Comparison of ENCODE assay signal across 8 mouse cellular contexts in the genomic region with DNA sequence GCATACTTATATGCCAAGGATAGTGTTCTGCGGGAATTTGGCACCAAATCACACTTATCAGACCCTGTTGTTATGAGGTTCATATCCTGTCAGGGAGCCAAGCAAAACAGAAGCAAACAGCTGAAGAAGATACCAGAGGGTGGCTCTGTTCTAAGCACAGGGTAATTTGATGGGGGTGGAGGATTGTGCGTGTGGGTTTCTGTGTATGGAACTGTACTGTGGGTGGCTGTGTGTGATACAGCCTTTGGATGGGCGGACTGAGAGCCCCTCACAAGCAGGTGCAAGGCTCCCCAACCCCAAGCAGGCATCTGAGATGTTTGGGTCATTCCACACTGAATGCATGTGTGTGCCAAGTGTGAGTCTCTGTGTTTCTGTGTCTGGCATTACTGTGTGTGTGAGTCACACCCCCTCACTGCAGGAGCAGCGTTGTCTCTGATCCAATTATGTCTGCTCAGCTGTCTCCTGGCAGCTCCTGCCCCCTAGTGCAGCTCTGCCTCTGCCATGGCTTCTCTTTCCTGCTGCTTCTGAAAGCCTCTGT. TPM values are rescaled to one million over a fixed set of nuclear protein-coding genes. Genes with fewer than 3 reads are reported as not detected.
DNase-seq lines count a peak whose midpoint lies in the region; ATAC-seq and TF ChIP-seq lines count a peak whose summit lies in the region.

No protein-coding gene starts in this region.

- peak; percentile 26; the same call in 1 of the 2 replicates for TF ChIP-seq CTCF in heart, postnatal 0 days (IDR thresholded peaks at IDR 0.05; ENCODE audit: low read depth)
- peak; percentile 36 for TF ChIP-seq CTCF in forebrain, postnatal 0 days (IDR thresholded peaks at IDR 0.05; ENCODE audit: low read depth)
- no peak for TF ChIP-seq CTCF in lung, adult 2 months (IDR thresholded peaks at IDR 0.05; ENCODE audit: insufficient read depth, low read length)

- 0 out of 2 replicates have a peak, but pooled peaks cover 3% of the 10 kb centered on the region for H3K27me3 ChIP-seq in heart, postnatal 0 days (ENCODE audit: control insufficient read depth, insufficient read depth, low read length)
- H3K27me3 ChIP-seq in heart, embryonic 12.5 days (replicated peaks): peaks cover 42% of the 10 kb centered on the region
- no peaks in the 10 kb centered on the region for H3K27me3 ChIP-seq in forebrain, postnatal 0 days (ENCODE audit: insufficient read depth, low read length)

- no peak for TF ChIP-seq EP300 in heart, postnatal 0 days (IDR thresholded peaks at IDR 0.05; ENCODE audit: low read depth)

- 46% methylated on average over 4 of the region's 4 CpGs for WGBS in heart, postnatal 0 days
- WGBS in heart, embryonic 12.5 days: 53% methylated on average over 4 of the region's 4 CpGs
- 46% methylated on average over 4 of the region's 4 CpGs for WGBS in forebrain, postnatal 0 days
- 52% methylated on average over 4 of the region's 4 CpGs for WGBS in lung, adult 2 months

- H3K4me1 ChIP-seq in heart, postnatal 0 days (ENCODE audit: control insufficient read depth, insufficient read depth): peaks cover 5% of the 10 kb centered on the region; the same call in 1 of the 2 replicates
- peaks cover 38% of the 10 kb centered on the region for H3K4me1 ChIP-seq in heart, embryonic 12.5 days (replicated peaks)
- H3K4me1 ChIP-seq in forebrain, postnatal 0 days (ENCODE audit: insufficient read depth): 0 out of 2 replicates have a peak, but pooled peaks cover 8% of the 10 kb centered on the region
- H3K4me1 ChIP-seq in lung, adult 2 months (ENCODE audit: control insufficient read depth, insufficient read depth, low read length): peaks cover 3% of the 10 kb centered on the region; the same call in 1 of the 2 replicates

- H3K9me3 ChIP-seq in heart, postnatal 0 days (replicated peaks; ENCODE audit: control insufficient read depth, low read length): no peaks in the 10 kb centered on the region
- H3K9me3 ChIP-seq in heart, embryonic 12.5 days (replicated peaks): no peaks in the 10 kb centered on the region
- no peaks in the 10 kb centered on the region for H3K9me3 ChIP-seq in forebrain, postnatal 0 days (ENCODE audit: low read length)

- H3K4me2 ChIP-seq in heart, postnatal 0 days (ENCODE audit: low read depth, low read length): no peak overlapping the region
- no peak overlapping the region for H3K4me2 ChIP-seq in heart, embryonic 12.5 days
- no peak overlapping the region for H3K4me2 ChIP-seq in forebrain, postnatal 0 days (ENCODE audit: low read depth)

- H3K4me3 ChIP-seq in heart, postnatal 0 days (ENCODE audit: low read depth, low read length): no peak overlapping the region
- no peak overlapping the region for H3K4me3 ChIP-seq in heart, embryonic 12.5 days
- no peak overlapping the region for H3K4me3 ChIP-seq in forebrain, postnatal 0 days (ENCODE audit: low read depth, low read length)
- no peak overlapping the region for H3K4me3 ChIP-seq in lung, adult 2 months (replicated peaks; ENCODE audit: extremely low read depth, low read depth, low read length)

- no peak overlapping the region for H3K9ac ChIP-seq in heart, postnatal 0 days (replicated peaks; ENCODE audit: low read depth, low read length)
- H3K9ac ChIP-seq in heart, embryonic 12.5 days: no peak overlapping the region
- H3K9ac ChIP-seq in forebrain, postnatal 0 days: no peak overlapping the region

- no peak for ATAC-seq in heart, postnatal 0 days (ENCODE audit: insufficient read depth, low read depth)
- ATAC-seq in heart, embryonic 12.5 days (ENCODE audit: insufficient number of reproducible peaks, low FRiP score): no peak
- peak; percentile 86 for ATAC-seq in forebrain, postnatal 0 days

- H3K27ac ChIP-seq in heart, postnatal 0 days (ENCODE audit: low read depth): no peak overlapping the region
- H3K27ac ChIP-seq in heart, embryonic 12.5 days (ENCODE audit: poor library complexity, severe bottlenecking): no peak overlapping the region
- no peak overlapping the region; the same call in 1 of the 2 replicates for H3K27ac ChIP-seq in forebrain, postnatal 0 days (ENCODE audit: low read depth, low read length)

- no peak for TF ChIP-seq POLR2A in lung, adult 2 months (IDR thresholded peaks at IDR 0.05; ENCODE audit: borderline replicate concordance, extremely low read depth, low read depth, low read length)

- H3K36me3 ChIP-seq in heart, postnatal 0 days (replicated peaks; ENCODE audit: control insufficient read depth, insufficient read depth, low read length): no peaks in the 10 kb centered on the region; the same call in 1 of the 2 replicates
- no peaks in the 10 kb centered on the region for H3K36me3 ChIP-seq in heart, embryonic 12.5 days
- H3K36me3 ChIP-seq in forebrain, postnatal 0 days (ENCODE audit: insufficient read depth): no peaks in the 10 kb centered on the region

- no peak for DNase-seq in heart, postnatal 0 days (ENCODE audit: low spot score)
- DNase-seq in adrenal gland, postnatal 25 days: peak; percentile 32
- DNase-seq in forebrain, postnatal 0 days: peak; percentile 62
- DNase-seq in left cerebral cortex, adult 9 months (ENCODE audit: low spot score in 2 of 2): peak; percentile 59 to 76
- DNase-seq in testis, postnatal 10 days (ENCODE audit: low spot score): no peak
- no peak for DNase-seq in gastrocnemius, adult 18-20 months (ENCODE audit: low spot score)
- DNase-seq in lung, adult 2 months: no peak

RNA-seq across cellular contexts. Expression of gene Stard10, which starts 11.8 kb away (rescaled TPM):
- total RNA-seq in heart, postnatal 0 days (2014; rRNA removed; ENCODE audit: low replicate concordance): 62.6 and 76.7 TPM in 2 replicates
- polyA plus RNA-seq in heart, postnatal 0 days (2015; fragmentation: Nextera tagmentation; extraction: Ambion mirVana): 45.9 and 53.6 TPM in 2 replicates
- polyA plus RNA-seq in heart, embryonic 12.5 days (2016; fragmentation: Nextera tagmentation; extraction: Ambion mirVana): 22.9 and 28.6 TPM in 2 replicates
- 19.8 and 24.9 TPM in 2 replicates for total RNA-seq in adrenal gland, postnatal 25 days (2021)
- 17.3 and 24.5 TPM in 2 replicates for total RNA-seq in forebrain, postnatal 0 days (2014; rRNA removed)
- 11.0 and 12.2 TPM in 2 replicates for polyA plus RNA-seq in forebrain, postnatal 0 days (2015; fragmentation: Nextera tagmentation; extraction: Ambion mirVana)
- 10 to 100 TPM; 40.4 to 41.1 TPM for total RNA-seq in gastrocnemius, adult 18-20 months (2021)
- polyA plus RNA-seq in lung, adult 2 months (2012; rRNA removed): 104 and 107 TPM in 2 replicates

RNA-seq across cellular contexts. Expression of gene Arap1, which starts 19.2 kb away (rescaled TPM):
- total RNA-seq in heart, postnatal 0 days (2014; rRNA removed; ENCODE audit: low replicate concordance): 36.2 and 101 TPM in 2 replicates
- 18.6 and 19.8 TPM in 2 replicates for polyA plus RNA-seq in heart, postnatal 0 days (2015; fragmentation: Nextera tagmentation; extraction: Ambion mirVana)
- 19.9 and 22.5 TPM in 2 replicates for polyA plus RNA-seq in heart, embryonic 12.5 days (2016; fragmentation: Nextera tagmentation; extraction: Ambion mirVana)
- 26.8 and 40.2 TPM in 2 replicates for total RNA-seq in adrenal gland, postnatal 25 days (2021)
- total RNA-seq in forebrain, postnatal 0 days (2014; rRNA removed): 14.3 and 15.8 TPM in 2 replicates
- polyA plus RNA-seq in forebrain, postnatal 0 days (2015; fragmentation: Nextera tagmentation; extraction: Ambion mirVana): 8.0 and 10.5 TPM in 2 replicates
- 10 to 100 TPM; 18.6 to 21.4 TPM for total RNA-seq in gastrocnemius, adult 18-20 months (2021)
- polyA plus RNA-seq in lung, adult 2 months (2012; rRNA removed): 157 and 188 TPM in 2 replicates

RNA-seq across cellular contexts. Expression of gene Atg16l2, which starts 26.6 kb away (rescaled TPM):
- total RNA-seq in heart, postnatal 0 days (2014; rRNA removed; ENCODE audit: low replicate concordance): 67.1 and 93.8 TPM in 2 replicates
- polyA plus RNA-seq in heart, postnatal 0 days (2015; fragmentation: Nextera tagmentation; extraction: Ambion mirVana): 15.9 and 20.5 TPM in 2 replicates
- polyA plus RNA-seq in heart, embryonic 12.5 days (2016; fragmentation: Nextera tagmentation; extraction: Ambion mirVana): 22.6 and 23.8 TPM in 2 replicates
- 23.5 and 26.7 TPM in 2 replicates for total RNA-seq in adrenal gland, postnatal 25 days (2021)
- total RNA-seq in forebrain, postnatal 0 days (2014; rRNA removed): 35.3 and 51.9 TPM in 2 replicates
- 13.9 and 21.6 TPM in 2 replicates for polyA plus RNA-seq in forebrain, postnatal 0 days (2015; fragmentation: Nextera tagmentation; extraction: Ambion mirVana)
- 1 to 10 TPM; 6.5 to 8.9 TPM for total RNA-seq in gastrocnemius, adult 18-20 months (2021)
- polyA plus RNA-seq in lung, adult 2 months (2012; rRNA removed): 23.3 and 28.5 TPM in 2 replicates

Comparison
In these comparisons a context has a peak if more than half of its experiments do, and no peak if none do; other contexts are left out.
1. DNase-seq: peak in adrenal gland, postnatal 25 days (single experiment), forebrain, postnatal 0 days (single experiment) and left cerebral cortex, adult 9 months (2 of 2); none in heart, postnatal 0 days (single experiment), testis, postnatal 10 days (single experiment), gastrocnemius, adult 18-20 months (single experiment) and lung, adult 2 months (single experiment).